Mouse (Mus musculus): Measurements from ENCODE around the gene Rab7b. TPM values are rescaled to one million over a fixed set of nuclear protein-coding genes. Genes with fewer than 3 reads are reported as not detected.

Rab7b gene
- polyA plus RNA-seq, 2 experiments from 2014 or later: 0.13 TPM; not detected in 1

- ATAC-seq: no peak
Observed at GRCm38 (mm10) chr1:131739481-131740160, 51.1 kb downstream of the Rab7b start.

GRCm38 (mm10) chr1:131743868-131744464 is 55.5 kb downstream of the Rab7b start, which contains the start of gene Slc26a9:
Gene Slc26a9 (plus strand): TSS chr1:131744022.
- no peak for ATAC-seq

- ATAC-seq: no peak
Observed at GRCm38 (mm10) chr1:131745391-131745790, 56.9 kb downstream of the Rab7b start.

GRCm38 (mm10) chr1:131747761-131748160 is 59.3 kb downstream of the Rab7b start:
- ATAC-seq: no peak

GRCm38 (mm10) chr1:131748636-131749035 is 60.1 kb downstream of the Rab7b start:
- ATAC-seq: no peak

GRCm38 (mm10) chr1:131749706-131750545 is 61.4 kb downstream of the Rab7b start:
- ATAC-seq: no peak

GRCm38 (mm10) chr1:131751181-131751890 is 62.8 kb downstream of the Rab7b start:
- no peak for ATAC-seq

GRCm38 (mm10) chr1:131751891-131752311 is 63.4 kb downstream of the Rab7b start:
- ATAC-seq: no peak

- no peak for ATAC-seq
Observed at GRCm38 (mm10) chr1:131754212-131754829, 65.8 kb downstream of the Rab7b start.

- ATAC-seq: no peak
Observed at GRCm38 (mm10) chr1:131754916-131755315, 66.4 kb downstream of the Rab7b start.

GRCm38 (mm10) chr1:131757211-131757610 is 68.7 kb downstream of the Rab7b start:
- no peak for ATAC-seq

GRCm38 (mm10) chr1:131758796-131759195 is 70.3 kb downstream of the Rab7b start:
- no peak for ATAC-seq

- ATAC-seq: no peak
Observed at GRCm38 (mm10) chr1:131759667-131760427, 71.4 kb downstream of the Rab7b start.

- no peak for ATAC-seq
Observed at GRCm38 (mm10) chr1:131760428-131760820, 71.9 kb downstream of the Rab7b start.

GRCm38 (mm10) chr1:131761079-131761831 is 72.8 kb downstream of the Rab7b start:
- no peak for ATAC-seq

GRCm38 (mm10) chr1:131763683-131764082 is 75.2 kb downstream of the Rab7b start:
- no peak for ATAC-seq

GRCm38 (mm10) chr1:131764581-131765338 is 76.3 kb downstream of the Rab7b start:
- ATAC-seq: no peak

Measured in CD4-positive, CD25-positive, alpha-beta regulatory T cell, adult 4 months (primary cell).